Mouse (Mus musculus) intestine, embryonic 16.5 days (tissue): ENCODE measurements around the gene Ell. TPM values are rescaled to one million over a fixed set of nuclear protein-coding genes. Genes with fewer than 3 reads are reported as not detected.

Source experiments
- ATAC-seq: fragments of 200-750 bp; cut with Nextera tagmentation; 2 replicates; pipeline ENCODE4 v1.8.0; 2017; ENCODE audit warnings: moderate TSS enrichment, moderate library complexity
- H3K27ac ChIP-seq: fragments of 300-500 bp; sonication (generic); 2 replicates; pipeline ENCODE4 v1.5.1; 2014; ENCODE audit warnings: mild to moderate bottlenecking, low read length
- H3K27me3 ChIP-seq: fragments of 300-500 bp; sonication (generic); replicated peaks from 2 replicates; pipeline ENCODE4 v1.6.1; 2014; ENCODE audit warnings: low read length, control low read depth, mixed read lengths; ENCODE audit not compliant: control insufficient read depth, insufficient read depth
- H3K36me3 ChIP-seq: fragments of 300-500 bp; sonication (generic); 2 replicates; pipeline ENCODE4 v1.6.1; 2014; ENCODE audit warnings: low read length, control low read depth; ENCODE audit not compliant: control insufficient read depth, insufficient read depth
- H3K4me1 ChIP-seq: fragments of 300-500 bp; sonication (generic); 2 replicates; pipeline ENCODE4 v1.6.1; 2014; ENCODE audit warnings: low read length, control low read depth, mixed read lengths; ENCODE audit not compliant: control insufficient read depth, insufficient read depth
- H3K4me2 ChIP-seq: fragments of 300-500 bp; sonication (generic); 2 replicates; pipeline ENCODE4 v1.6.1; 2014; ENCODE audit warnings: low read depth, low read length, control low read depth
- H3K4me3 ChIP-seq: fragments of 300-500 bp; sonication (generic); 2 replicates; pipeline ENCODE4 v1.5.1; 2014; ENCODE audit warnings: mild to moderate bottlenecking, low read length
- H3K9ac ChIP-seq: fragments of 300-500 bp; sonication (generic); 2 replicates; pipeline ENCODE4 v1.6.1; 2014; ENCODE audit warnings: low read depth, low read length
- H3K9me3 ChIP-seq: fragments of 300-500 bp; sonication (generic); 2 replicates; pipeline ENCODE4 v1.6.1; 2016; ENCODE audit warnings: low read length, control low read depth; ENCODE audit not compliant: control insufficient read depth
- WGBS: fragments of 180-500 bp; shearing (Covaris S2); extraction: QIAGEN DNeasy Blood & Tissue Kit; methylation state at CpG from one replicate; pipeline ENCODE4 v1.1.7; 2014; 5-methylcytosine and 5-hydroxymethylcytosine counted together
- polyA plus RNA-seq: library from polyadenylated mRNA; unstranded; fragments of >200 nt; fragmentation: Nextera tagmentation; extraction: Ambion mirVana; gene quantifications from 2 replicates; pipeline ENCODE4 v1.2.1, GENCODE M21; 2015

Ell gene
- polyA plus RNA-seq, 1 experiment from 2014 or later: 16.6 TPM

DNA sequence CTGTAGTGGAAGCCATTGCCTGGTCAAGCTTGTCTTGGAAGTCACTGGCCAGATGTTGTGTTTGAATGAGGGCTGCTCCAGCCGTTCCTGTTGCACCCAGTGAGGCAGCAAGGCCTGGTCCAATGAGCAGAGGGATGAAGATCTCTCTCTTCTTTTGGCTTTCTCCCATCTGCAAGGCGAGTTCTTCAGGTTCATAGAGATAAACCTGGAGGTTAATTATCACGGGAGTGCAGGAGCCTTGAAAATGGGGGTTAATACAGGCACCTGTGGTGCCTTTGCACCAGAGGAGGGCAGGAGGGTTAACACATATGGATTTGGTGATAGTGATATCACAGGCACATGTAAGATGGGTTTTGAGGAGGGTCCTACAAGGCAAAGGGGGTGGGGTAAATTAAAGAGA lies 83.0 kb downstream of the Ell start:
- no peak for ATAC-seq
- Histone ChIP-seq H3K4me1 (peaks cover 6% of the 10 kb centered on the region; the same call in 1 of the 2 replicates), H3K9me3 (no peaks in the 10 kb centered on the region), H3K4me2 (no peak overlapping the region), H3K9ac (no peak overlapping the region), H3K27ac (no peak overlapping the region), H3K4me3 (no peak overlapping the region), H3K36me3 (no peaks in the 10 kb centered on the region), H3K27me3 (peaks cover 6% of the 10 kb centered on the region; the same call in 1 of the 2 replicates)
- WGBS: 57% methylated on average over 3 of the region's 3 CpGs

DNA sequence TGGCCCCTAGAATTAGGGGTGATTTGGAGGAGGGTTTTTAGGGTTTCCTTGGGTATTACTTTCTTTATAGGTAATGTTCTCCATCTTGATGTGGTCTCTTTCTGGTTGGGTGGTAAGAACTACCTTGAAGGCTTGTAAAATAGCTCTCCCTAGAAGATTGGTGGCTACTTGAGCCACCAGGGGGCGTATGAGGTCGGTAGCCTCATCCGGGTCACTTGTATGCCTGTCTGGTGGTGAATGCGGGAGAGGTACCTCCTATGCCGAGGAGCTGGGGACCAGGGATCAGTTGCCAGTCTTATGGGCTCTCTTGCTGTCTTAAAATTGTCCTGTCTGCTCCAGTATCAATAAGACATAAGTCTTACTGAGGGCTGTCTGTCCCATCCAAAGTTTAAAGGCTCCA lies 85.8 kb downstream of the Ell start:
- no peak overlapping the region for H3K4me2 ChIP-seq
- H3K36me3 ChIP-seq: no peaks in the 10 kb centered on the region
- H3K9ac ChIP-seq: no peak overlapping the region
- H3K27me3 ChIP-seq: peaks cover 6% of the 10 kb centered on the region; the same call in 1 of the 2 replicates
- H3K4me3 ChIP-seq: no peak overlapping the region
- 15% methylated on average over 5 of the region's 5 CpGs for WGBS
- H3K27ac ChIP-seq: no peak overlapping the region
- H3K9me3 ChIP-seq: no peaks in the 10 kb centered on the region
- ATAC-seq: no peak
- H3K4me1 ChIP-seq: peaks cover 8% of the 10 kb centered on the region; the same call in 1 of the 2 replicates

DNA sequence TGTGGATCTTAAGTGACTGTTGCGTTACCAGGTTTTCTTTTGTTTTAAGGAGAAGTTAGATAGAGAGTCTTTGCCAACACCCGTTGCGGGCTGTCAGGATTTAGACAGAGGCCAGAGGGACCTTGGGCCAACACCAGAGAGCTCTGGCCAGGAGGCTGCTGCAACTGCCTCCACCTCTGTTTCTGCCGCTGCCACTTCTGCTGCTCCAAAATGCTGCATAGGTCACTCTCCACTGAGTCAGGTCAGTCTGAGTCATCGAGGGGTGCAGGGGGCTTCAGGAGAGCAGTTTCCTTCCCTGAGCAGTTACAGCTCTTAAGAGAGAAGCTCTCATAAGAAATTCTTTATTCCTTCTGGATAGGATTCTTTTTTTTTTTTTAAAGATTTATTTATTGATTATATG lies 87.8 kb downstream of the Ell start:
- H3K4me2 ChIP-seq: no peak overlapping the region
- H3K9me3 ChIP-seq: no peaks in the 10 kb centered on the region
- H3K4me1 ChIP-seq: peaks cover 23% of the 10 kb centered on the region
- no peaks in the 10 kb centered on the region for H3K36me3 ChIP-seq
- H3K4me3 ChIP-seq: no peak overlapping the region
- WGBS: 82% methylated on average over 5 of the region's 5 CpGs
- H3K27ac ChIP-seq: no peak overlapping the region
- no peak overlapping the region for H3K9ac ChIP-seq
- ATAC-seq: no peak
- no peaks in the 10 kb centered on the region for H3K27me3 ChIP-seq

DNA sequence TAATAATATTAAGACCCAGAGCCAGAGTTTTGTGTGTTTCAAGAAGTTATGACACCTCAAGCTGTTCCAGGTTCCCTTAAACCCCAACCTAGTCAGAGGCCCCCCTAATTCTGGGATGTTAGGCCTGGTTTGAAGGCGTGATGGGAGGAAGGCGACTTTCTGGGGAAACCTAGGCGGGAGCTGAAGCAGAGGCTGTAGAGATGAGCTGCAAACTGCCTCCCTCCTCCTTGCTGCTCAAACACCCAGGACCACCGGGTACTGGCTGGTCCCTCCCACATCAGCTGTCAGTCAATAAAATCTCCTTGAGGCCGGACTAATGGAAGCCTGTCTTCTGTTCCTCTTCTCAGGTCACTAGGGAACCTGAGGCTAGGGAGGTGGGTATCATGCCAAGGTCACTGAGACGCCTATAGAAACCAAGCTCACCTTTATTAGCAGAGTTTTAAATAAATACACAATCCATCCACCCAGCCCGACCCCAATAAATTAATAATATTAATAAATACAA lies 89.8 kb downstream of the Ell start:
- peak overlapping the region; percentile 57 for H3K4me3 ChIP-seq
- H3K27me3 ChIP-seq: no peaks in the 10 kb centered on the region
- WGBS: 53% methylated on average over 7 of the region's 7 CpGs
- H3K4me2 ChIP-seq: peak overlapping the region; percentile 83
- H3K9me3 ChIP-seq: no peaks in the 10 kb centered on the region
- peak overlapping the region; percentile 48; the same call in 1 of the 2 replicates for H3K27ac ChIP-seq
- H3K36me3 ChIP-seq: no peaks in the 10 kb centered on the region
- peaks cover 32% of the 10 kb centered on the region for H3K4me1 ChIP-seq
- H3K9ac ChIP-seq: peak overlapping the region; percentile 76
- ATAC-seq: no peak

DNA sequence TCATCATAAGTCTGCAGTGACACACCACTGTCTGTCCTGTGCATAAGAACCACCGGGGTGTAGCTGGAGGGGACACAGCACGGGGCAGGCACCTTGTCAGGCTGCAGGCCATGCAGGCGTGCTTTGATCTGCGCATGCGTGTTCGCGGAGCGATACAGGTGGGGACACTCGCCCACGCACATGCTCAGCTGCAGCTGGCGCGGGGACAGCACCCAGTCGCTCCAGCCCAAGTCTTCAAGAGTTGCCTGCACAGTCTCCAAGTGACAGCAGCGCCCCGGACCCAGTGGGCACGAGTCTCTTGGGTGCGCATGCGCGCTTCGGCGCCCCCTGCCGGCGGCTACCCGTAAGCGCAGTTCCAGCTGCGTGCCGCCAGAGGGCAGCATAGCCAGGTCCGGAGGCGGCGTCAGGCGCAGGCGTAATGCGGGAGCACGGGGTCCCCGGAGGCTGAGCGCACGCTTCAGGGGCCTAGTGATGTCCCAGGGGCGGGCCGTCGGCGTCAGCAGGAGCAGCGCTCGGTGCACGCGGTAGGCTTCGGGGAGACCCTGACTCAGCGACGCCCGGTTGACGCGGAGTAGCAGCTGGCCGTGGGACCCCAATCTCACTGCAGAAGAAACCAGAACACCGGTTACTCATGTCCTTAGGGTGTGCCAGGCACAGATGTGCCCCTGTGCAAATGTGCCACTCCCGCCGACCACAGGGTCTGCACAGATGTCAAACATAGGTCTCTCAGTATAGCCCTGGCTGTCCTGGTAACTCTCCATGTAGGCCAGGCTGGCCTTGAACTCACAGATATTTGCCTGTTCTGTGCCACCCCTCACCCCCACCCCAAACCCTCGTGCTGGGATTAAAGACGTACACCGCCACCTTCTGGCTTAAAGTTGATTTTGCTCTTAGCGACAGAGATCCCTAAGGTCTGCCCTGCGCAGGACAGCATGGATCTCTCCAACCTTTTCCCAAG lies 90.6 kb downstream of the Ell start:
- Histone ChIP-seq H3K9ac (peak overlapping the region; percentile 76), H3K9me3 (no peaks in the 10 kb centered on the region), H3K4me1 (peaks cover 35% of the 10 kb centered on the region), H3K27ac (peak overlapping the region; percentile 78), H3K4me2 (peak overlapping the region; percentile 83), H3K4me3 (peak overlapping the region; percentile 57), H3K36me3 (no peaks in the 10 kb centered on the region), H3K27me3 (no peaks in the 10 kb centered on the region)
- WGBS: 1% methylated on average over 60 of the region's 60 CpGs
- peak; percentile 87 for ATAC-seq

DNA sequence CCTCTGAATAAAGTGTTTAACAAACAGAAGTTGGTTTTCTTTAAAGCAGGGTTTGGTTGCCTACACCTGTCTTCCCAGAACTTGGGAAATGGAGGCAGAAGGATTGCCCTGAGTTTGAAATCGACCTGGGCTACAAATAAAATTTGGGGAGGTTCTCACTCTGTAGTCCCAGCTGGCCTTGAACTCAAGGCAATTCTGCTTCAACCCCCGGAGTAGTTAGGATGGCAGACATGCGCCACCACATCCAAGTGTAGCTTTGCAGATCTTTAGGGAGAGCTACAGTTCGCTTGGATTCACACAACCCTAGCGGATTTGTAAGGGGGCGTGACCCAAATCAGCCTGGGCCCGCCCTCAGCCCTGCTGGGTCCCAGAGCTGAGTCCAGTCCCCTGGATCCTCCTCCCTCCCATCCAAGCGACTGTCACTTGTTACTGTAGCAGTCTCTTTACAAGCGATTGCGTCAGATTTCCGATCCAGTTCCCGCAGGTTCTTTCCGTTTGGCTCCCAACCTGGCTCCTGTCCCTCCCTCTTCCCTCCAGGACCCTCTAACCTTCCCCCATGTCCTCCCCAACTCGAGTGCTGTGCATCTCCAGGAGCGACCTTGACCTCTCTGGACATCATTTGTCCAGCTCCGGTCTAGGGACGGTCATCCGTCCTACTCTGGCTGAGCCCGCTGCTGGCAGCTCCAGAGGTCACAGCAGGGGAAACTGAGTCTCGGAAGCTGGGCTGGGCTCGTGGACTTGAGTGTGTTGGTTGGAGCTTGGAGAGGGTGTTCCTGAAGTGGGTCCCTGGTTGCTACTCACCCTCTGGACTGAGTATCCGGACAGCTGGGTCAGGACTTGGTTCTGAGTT lies 91.5 kb downstream of the Ell start:
- ATAC-seq: peak; percentile 62

DNA sequence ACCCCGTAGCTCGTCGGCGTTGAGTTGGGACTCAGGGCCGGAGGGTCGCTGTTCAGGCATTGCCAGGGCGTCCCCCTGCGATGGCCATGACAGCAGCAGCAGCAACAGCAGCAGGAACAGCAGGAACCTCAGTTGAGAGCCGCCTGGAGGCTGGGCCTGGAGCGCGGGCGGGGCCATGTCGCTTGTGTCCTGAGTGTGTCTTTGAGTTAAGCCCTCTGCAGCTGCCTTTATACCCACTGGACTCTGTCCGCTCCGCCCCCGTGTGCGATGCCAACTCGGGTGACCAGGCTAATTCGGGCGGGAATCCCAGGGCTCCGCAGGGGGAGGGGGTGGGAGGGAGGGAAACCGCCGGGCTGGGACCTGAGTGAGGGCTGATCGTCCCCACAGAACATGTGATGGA lies 92.2 kb downstream of the Ell start:
- peak overlapping the region; percentile 57 for H3K4me3 ChIP-seq
- no peaks in the 10 kb centered on the region for H3K27me3 ChIP-seq
- peak; percentile 16 for ATAC-seq
- no peaks in the 10 kb centered on the region for H3K9me3 ChIP-seq
- peak overlapping the region; percentile 55 for H3K9ac ChIP-seq
- no peaks in the 10 kb centered on the region for H3K36me3 ChIP-seq
- peak overlapping the region; percentile 78 for H3K27ac ChIP-seq
- WGBS: 16% methylated on average over 24 of the region's 24 CpGs
- H3K4me1 ChIP-seq: peaks cover 35% of the 10 kb centered on the region
- H3K4me2 ChIP-seq: peak overlapping the region; percentile 83

More for the DNA sequence above, 91.5 kb downstream of the Ell start:
- Histone ChIP-seq H3K4me2 (peak overlapping the region; percentile 83), H3K27me3 (no peaks in the 10 kb centered on the region), H3K4me3 (peak overlapping the region; percentile 57), H3K9ac (peak overlapping the region; percentile 55), H3K9me3 (no peaks in the 10 kb centered on the region), H3K27ac (peak overlapping the region; percentile 78), H3K4me1 (peaks cover 35% of the 10 kb centered on the region), H3K36me3 (no peaks in the 10 kb centered on the region)
- WGBS: 17% methylated on average over 22 of the region's 22 CpGs

DNA sequence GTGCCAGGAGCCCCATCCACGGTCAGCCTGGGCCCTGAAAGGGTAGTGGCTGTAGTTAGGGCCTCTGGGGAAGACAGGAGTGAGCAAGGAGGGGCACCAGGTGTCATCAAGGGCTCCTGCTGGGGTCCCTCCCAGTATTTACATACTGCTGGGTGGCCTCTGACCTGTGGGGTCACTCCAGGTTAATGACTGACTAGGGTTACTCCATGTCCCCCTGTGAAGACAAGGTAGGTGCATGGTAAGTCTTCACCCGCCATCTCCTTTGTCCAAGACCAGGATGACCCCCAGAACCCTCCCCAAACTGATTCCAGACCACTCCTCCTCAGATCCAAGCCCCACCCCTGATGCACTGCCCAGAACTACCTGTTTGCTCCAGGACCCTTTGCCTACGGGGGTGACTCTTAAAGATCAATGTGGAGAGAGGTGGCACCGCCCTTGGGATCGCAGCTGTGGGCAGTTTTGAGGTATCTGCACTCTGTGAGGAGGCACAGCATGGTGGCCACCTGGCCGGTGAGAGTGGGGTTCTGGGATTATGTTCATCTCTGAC lies 93.2 kb downstream of the Ell start, which contains the start of gene Gdf15:
Gene Gdf15 (minus strand): TSS at position 111 of the 547 bp plus-strand sequence.
- Histone ChIP-seq H3K36me3 (no peaks in the 10 kb centered on the region), H3K4me2 (peak within 1 kb of the TSS; percentile 83), H3K9me3 (no peaks in the 10 kb centered on the region), H3K4me1 (peaks cover 35% of the 10 kb centered on the region), H3K9ac (peak within 1 kb of the TSS; percentile 55), H3K27me3 (no peaks in the 10 kb centered on the region), H3K27ac (peak within 1 kb of the TSS; percentile 78), H3K4me3 (peak within 1 kb of the TSS; percentile 57)
- WGBS: 71% methylated on average over 6 of the region's 6 CpGs
- no peak for ATAC-seq
